Mouse (Mus musculus): ENCODE results near the gene Spats1. TPM values are rescaled to one million over a fixed set of nuclear protein-coding genes. Genes with fewer than 3 reads are reported as not detected.

The Spats1 gene
- polyA plus RNA-seq, 1 experiment: not detected

DNA sequence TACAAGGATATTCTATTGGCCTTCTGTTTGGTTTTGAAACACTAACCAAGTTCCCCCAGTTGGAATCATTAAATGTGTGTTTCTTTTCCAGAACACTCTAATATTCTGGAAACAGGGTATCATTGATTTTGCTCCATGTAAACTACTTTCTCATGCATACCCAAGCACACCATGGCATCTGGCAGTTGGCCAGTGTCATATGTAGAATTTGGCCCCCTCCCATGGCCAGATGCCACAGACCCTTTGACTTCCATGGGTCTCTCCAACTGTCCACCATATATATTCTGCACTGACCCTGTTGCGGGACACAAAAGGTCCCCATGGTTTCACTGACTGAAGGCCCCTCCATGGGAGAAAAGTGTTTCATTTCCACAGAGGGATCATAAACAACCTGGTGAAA is 22.9 kb downstream of the Spats1 start:
- DNase-seq (ENCODE audit: low read depth in 1 of 2, low spot score in 2 of 2): no peak
- Histone ChIP-seq H3K36me3 (ENCODE audit: control insufficient read depth, insufficient read depth, low read length) (no peaks in the 10 kb centered on the region), H3K4me3 (ENCODE audit: extremely low read depth, insufficient read depth, insufficient read length) (no peak overlapping the region), H3K4me1 (ENCODE audit: control insufficient read depth, insufficient read depth, insufficient read length) (no peaks in the 10 kb centered on the region), H3K27me3 (ENCODE audit: control insufficient read depth, insufficient read depth, low read length) (no peaks in the 10 kb centered on the region), H3K27ac (ENCODE audit: insufficient read depth, low read length) (no peak overlapping the region)
- WGBS: 98% methylated on average over 1 of the region's 1 CpGs
- no peak for TF ChIP-seq CTCF (IDR thresholded peaks at IDR 0.05; ENCODE audit: extremely low read depth, insufficient read depth, insufficient read length, insufficient replicate concordance)
- TF ChIP-seq POLR2A (IDR thresholded peaks at IDR 0.05; ENCODE audit: low read depth, low read length): no peak

DNA sequence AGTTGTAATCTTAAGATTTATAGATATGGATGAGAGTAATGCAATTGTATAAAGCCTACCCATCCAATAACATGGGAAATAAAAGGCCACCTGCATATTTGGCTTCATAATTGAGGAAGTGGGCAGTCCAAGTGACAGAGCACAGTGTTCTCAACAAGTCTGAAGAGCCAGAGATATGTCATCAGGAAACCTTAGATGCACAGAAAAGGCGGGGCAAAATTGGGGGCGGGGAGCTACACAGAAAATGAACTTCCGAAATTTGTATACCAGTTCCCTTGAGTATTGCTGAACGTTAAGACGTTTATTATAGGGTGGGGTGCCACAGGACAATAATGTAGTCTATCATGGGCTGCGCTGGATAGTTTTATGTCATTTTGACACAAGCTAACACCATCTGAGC is 25.1 kb downstream of the Spats1 start:
- no peaks in the 10 kb centered on the region for H3K4me1 ChIP-seq (ENCODE audit: control insufficient read depth, insufficient read depth, insufficient read length)
- no peaks in the 10 kb centered on the region for H3K27me3 ChIP-seq (ENCODE audit: control insufficient read depth, insufficient read depth, low read length)
- no peak for TF ChIP-seq POLR2A (IDR thresholded peaks at IDR 0.05; ENCODE audit: low read depth, low read length)
- TF ChIP-seq CTCF (IDR thresholded peaks at IDR 0.05; ENCODE audit: extremely low read depth, insufficient read depth, insufficient read length, insufficient replicate concordance): no peak
- WGBS: 62% methylated on average over 6 of the region's 6 CpGs
- no peak overlapping the region for H3K27ac ChIP-seq (ENCODE audit: insufficient read depth, low read length)
- H3K4me3 ChIP-seq (ENCODE audit: extremely low read depth, insufficient read depth, insufficient read length): no peak overlapping the region
- H3K36me3 ChIP-seq (ENCODE audit: control insufficient read depth, insufficient read depth, low read length): no peaks in the 10 kb centered on the region
- no peak for DNase-seq (ENCODE audit: low read depth in 1 of 2, low spot score in 2 of 2)

DNA sequence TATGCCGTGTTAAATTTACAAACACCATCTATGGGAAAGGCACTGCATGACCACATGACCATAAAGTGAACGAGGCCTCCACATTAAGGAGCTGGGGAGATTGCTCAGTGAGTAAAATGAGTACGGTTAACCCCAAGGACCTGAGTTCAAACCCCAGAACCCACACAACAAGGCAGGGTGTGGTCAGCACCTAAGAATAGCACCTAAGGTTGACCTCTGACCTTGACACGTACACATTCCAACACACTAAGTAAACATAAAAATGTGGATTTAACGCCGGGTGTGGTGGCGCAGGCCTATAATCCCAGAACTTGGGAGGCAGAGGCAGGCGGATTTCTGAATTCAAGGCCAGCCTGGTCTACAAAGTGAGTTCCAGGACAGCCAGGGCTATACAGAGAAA is 25.6 kb downstream of the Spats1 start:
- H3K36me3 ChIP-seq (ENCODE audit: control insufficient read depth, insufficient read depth, low read length): no peaks in the 10 kb centered on the region
- TF ChIP-seq CTCF (IDR thresholded peaks at IDR 0.05; ENCODE audit: extremely low read depth, insufficient read depth, insufficient read length, insufficient replicate concordance) (no peak), POLR2A (IDR thresholded peaks at IDR 0.05; ENCODE audit: low read depth, low read length) (no peak)
- WGBS: 93% methylated on average over 8 of the region's 8 CpGs
- no peaks in the 10 kb centered on the region for H3K27me3 ChIP-seq (ENCODE audit: control insufficient read depth, insufficient read depth, low read length)
- H3K4me3 ChIP-seq (ENCODE audit: extremely low read depth, insufficient read depth, insufficient read length): no peak overlapping the region
- no peaks in the 10 kb centered on the region for H3K4me1 ChIP-seq (ENCODE audit: control insufficient read depth, insufficient read depth, insufficient read length)
- H3K27ac ChIP-seq (ENCODE audit: insufficient read depth, low read length): no peak overlapping the region
- no peak for DNase-seq (ENCODE audit: low read depth in 1 of 2, low spot score in 2 of 2)

DNA sequence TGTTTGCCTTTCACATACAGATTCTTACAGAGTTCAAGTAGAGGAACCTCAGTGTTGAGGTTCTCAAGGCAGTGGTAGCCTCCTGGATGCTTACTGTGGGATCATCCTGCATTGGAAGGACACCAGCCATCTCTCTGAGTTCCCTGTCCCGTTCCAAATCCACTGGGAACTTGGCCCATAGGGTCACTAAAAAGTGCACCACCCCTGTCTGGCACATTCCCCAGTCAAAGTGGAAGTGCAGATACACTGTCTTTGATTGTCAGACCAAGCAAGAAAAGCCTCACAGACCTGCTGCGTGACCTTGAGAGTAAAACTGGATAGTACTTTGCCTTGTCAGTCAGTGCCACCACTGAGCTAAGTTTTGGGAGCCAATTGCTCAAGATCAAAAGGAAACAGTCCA is 28.2 kb downstream of the Spats1 start:
- DNase-seq (ENCODE audit: low read depth in 1 of 2, low spot score in 2 of 2): no peak
- Histone ChIP-seq H3K27me3 (ENCODE audit: control insufficient read depth, insufficient read depth, low read length) (no peaks in the 10 kb centered on the region), H3K36me3 (ENCODE audit: control insufficient read depth, insufficient read depth, low read length) (no peaks in the 10 kb centered on the region), H3K27ac (ENCODE audit: insufficient read depth, low read length) (no peak overlapping the region), H3K4me3 (ENCODE audit: extremely low read depth, insufficient read depth, insufficient read length) (no peak overlapping the region), H3K4me1 (ENCODE audit: control insufficient read depth, insufficient read depth, insufficient read length) (no peaks in the 10 kb centered on the region)
- WGBS: 83% methylated on average over 2 of the region's 2 CpGs
- TF ChIP-seq CTCF (IDR thresholded peaks at IDR 0.05; ENCODE audit: extremely low read depth, insufficient read depth, insufficient read length, insufficient replicate concordance) (no peak), POLR2A (IDR thresholded peaks at IDR 0.05; ENCODE audit: low read depth, low read length) (no peak)

DNA sequence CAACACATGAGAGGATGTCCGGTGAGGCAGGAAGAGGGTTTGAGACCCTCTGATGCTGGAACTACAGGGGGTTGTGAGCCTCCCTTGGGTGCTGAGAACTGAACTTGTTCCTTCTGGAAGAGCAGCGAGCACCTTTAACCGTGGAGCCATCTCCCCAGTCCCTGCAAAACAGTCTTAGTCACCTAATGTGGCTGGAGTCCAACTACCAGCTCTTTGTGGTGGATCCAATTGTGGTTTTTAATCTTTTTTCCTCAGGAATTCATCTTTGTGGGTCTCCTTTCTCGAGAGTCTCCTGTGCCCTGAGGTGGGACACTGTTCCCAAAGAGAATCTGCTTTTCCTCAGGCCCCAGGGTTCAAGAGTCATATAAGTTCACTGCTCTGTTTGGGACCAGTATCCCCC is 29.3 kb downstream of the Spats1 start:
- TF ChIP-seq POLR2A (IDR thresholded peaks at IDR 0.05; ENCODE audit: low read depth, low read length) (no peak), CTCF (IDR thresholded peaks at IDR 0.05; ENCODE audit: extremely low read depth, insufficient read depth, insufficient read length, insufficient replicate concordance) (no peak)
- H3K4me1 ChIP-seq (ENCODE audit: control insufficient read depth, insufficient read depth, insufficient read length): no peaks in the 10 kb centered on the region

DNA sequence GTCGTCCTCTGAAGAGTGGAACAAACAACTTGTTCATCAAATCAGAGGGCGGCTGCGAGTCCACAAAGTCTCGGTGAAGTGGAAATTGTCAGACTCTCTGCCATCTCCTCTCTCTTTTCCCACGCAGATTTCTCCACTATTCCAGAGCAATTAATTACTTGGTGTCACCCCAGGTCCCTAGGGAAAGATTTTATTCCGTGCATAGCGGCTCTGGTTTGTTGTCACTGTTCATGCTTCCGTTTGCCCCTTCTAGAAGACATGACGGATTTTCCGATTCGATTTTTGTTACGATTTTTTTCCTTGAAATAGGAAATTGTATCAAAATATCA is 41.0 kb downstream of the Spats1 start:
- H3K4me1 ChIP-seq (ENCODE audit: control insufficient read depth, insufficient read depth, insufficient read length): peaks cover 6% of the 10 kb centered on the region
- DNase-seq (ENCODE audit: low read depth in 1 of 2, low spot score in 2 of 2): no peak
- TF ChIP-seq POLR2A (IDR thresholded peaks at IDR 0.05; ENCODE audit: low read depth, low read length) (no peak), CTCF (IDR thresholded peaks at IDR 0.05; ENCODE audit: extremely low read depth, insufficient read depth, insufficient read length, insufficient replicate concordance) (no peak)
- no peaks in the 10 kb centered on the region for H3K27me3 ChIP-seq (ENCODE audit: control insufficient read depth, insufficient read depth, low read length)
- no peaks in the 10 kb centered on the region; the same call in 1 of the 2 replicates for H3K36me3 ChIP-seq (ENCODE audit: control insufficient read depth, insufficient read depth, low read length)
- H3K27ac ChIP-seq (ENCODE audit: insufficient read depth, low read length): no peak overlapping the region
- peak overlapping the region; percentile 96 for H3K4me3 ChIP-seq (ENCODE audit: extremely low read depth, insufficient read depth, insufficient read length)
- WGBS: 10% methylated on average over 12 of the region's 12 CpGs

More for the DNA sequence above, 29.3 kb downstream of the Spats1 start:
- WGBS: 57% methylated on average over 4 of the region's 4 CpGs
- no peaks in the 10 kb centered on the region for H3K36me3 ChIP-seq (ENCODE audit: control insufficient read depth, insufficient read depth, low read length)
- no peaks in the 10 kb centered on the region for H3K27me3 ChIP-seq (ENCODE audit: control insufficient read depth, insufficient read depth, low read length)
- H3K4me3 ChIP-seq (ENCODE audit: extremely low read depth, insufficient read depth, insufficient read length): no peak overlapping the region
- no peak for DNase-seq (ENCODE audit: low read depth in 1 of 2, low spot score in 2 of 2)
- no peak overlapping the region for H3K27ac ChIP-seq (ENCODE audit: insufficient read depth, low read length)

DNA sequence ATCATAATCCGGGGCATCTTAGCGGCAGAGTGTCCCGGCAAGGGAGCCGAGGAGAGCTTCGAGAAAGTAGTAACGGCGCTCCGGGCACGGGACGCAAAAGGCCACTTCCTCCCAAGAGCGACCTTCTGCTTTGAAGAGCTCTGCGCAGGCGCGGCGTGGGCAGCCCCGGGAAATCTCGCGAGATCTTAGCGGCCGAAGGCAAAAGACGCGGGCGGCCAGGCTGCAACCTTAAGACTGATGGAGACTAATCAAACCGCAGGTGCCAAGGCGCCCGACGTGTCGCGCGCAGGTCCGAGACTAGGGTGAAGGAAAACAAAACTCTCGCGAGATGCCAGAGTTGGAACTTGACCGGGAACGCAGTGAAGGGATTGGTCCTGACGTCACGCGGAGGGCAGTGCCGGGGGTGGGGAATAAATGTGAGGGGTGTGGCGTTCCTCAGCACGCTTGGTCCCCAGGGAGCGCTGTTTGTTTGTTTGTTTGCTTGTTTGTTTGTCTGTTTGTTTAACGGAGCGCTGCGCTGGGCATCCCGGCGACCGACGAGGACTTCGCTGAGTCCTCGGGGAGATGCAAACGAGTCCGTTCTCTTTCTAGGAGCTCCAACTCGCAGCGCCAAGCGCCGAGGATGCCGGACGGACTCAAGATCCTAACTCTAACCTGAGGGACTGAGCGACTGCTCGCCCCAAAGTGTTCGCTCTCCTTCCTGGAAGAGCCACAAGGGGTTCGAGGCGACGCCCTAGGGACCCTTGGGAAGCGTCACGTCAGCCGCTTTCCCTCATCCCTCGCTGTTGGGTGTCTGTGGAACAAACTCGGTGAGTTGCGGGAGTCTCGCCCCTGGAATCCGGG is 41.6 kb downstream of the Spats1 start, which contains the start of gene Cdc5l:
Cdc5l (minus strand) TSS at position 319 of the 843 bp plus-strand sequence.
- Histone ChIP-seq H3K4me3 (ENCODE audit: extremely low read depth, insufficient read depth, insufficient read length) (peak within 1 kb of the TSS; percentile 96), H3K4me1 (ENCODE audit: control insufficient read depth, insufficient read depth, insufficient read length) (peaks cover 6% of the 10 kb centered on the region), H3K36me3 (ENCODE audit: control insufficient read depth, insufficient read depth, low read length) (no peaks in the 10 kb centered on the region), H3K27ac (ENCODE audit: insufficient read depth, low read length) (peak within 1 kb of the TSS; percentile 94), H3K27me3 (ENCODE audit: control insufficient read depth, insufficient read depth, low read length) (no peaks in the 10 kb centered on the region)
- TF ChIP-seq POLR2A (IDR thresholded peaks at IDR 0.05; ENCODE audit: low read depth, low read length) (peak; percentile 81), CTCF (IDR thresholded peaks at IDR 0.05; ENCODE audit: extremely low read depth, insufficient read depth, insufficient read length, insufficient replicate concordance) (no peak)
- DNase-seq (ENCODE audit: low read depth in 1 of 2, low spot score in 2 of 2): peak; percentile 92 to 93
- WGBS: under 1% methylated on average over 73 of the region's 73 CpGs
